Mouse (Mus musculus) intestine, embryonic 15.5 days (tissue): ENCODE data around the gene Homer1. TPM values are rescaled to one million over a fixed set of nuclear protein-coding genes. Genes with fewer than 3 reads are reported as not detected.

Experiments
- ATAC-seq: fragments of 200-750 bp; cut with Nextera tagmentation; 2 replicates; pipeline ENCODE4 v1.8.0; 2017; ENCODE audit warnings: moderate TSS enrichment, moderate library complexity
- H3K27ac ChIP-seq: fragments of 300-500 bp; sonication (generic); 2 replicates; pipeline ENCODE4 v1.5.1; 2015; ENCODE audit warnings: mild to moderate bottlenecking, inconsistent platforms
- H3K27me3 ChIP-seq: fragments of 300-500 bp; sonication (generic); replicated peaks from 2 replicates; pipeline ENCODE4 v1.6.1; 2015; ENCODE audit warnings: inconsistent platforms
- H3K36me3 ChIP-seq: fragments of 300-500 bp; sonication (generic); 2 replicates; pipeline ENCODE4 v1.6.1; 2015; ENCODE audit warnings: inconsistent platforms
- H3K4me1 ChIP-seq: fragments of 300-500 bp; sonication (generic); replicated peaks from 2 replicates; pipeline ENCODE4 v1.6.1; 2015; ENCODE audit warnings: inconsistent platforms
- H3K4me2 ChIP-seq: fragments of 300-500 bp; sonication (generic); replicated peaks from 2 replicates; pipeline ENCODE4 v1.6.1; 2015; ENCODE audit warnings: mild to moderate bottlenecking, inconsistent platforms
- H3K4me3 ChIP-seq: fragments of 300-500 bp; sonication (generic); replicated peaks from 2 replicates; pipeline ENCODE4 v1.5.1; 2015; ENCODE audit warnings: inconsistent platforms
- H3K9ac ChIP-seq: fragments of 300-500 bp; sonication (generic); 2 replicates; pipeline ENCODE4 v1.6.1; 2015; ENCODE audit warnings: inconsistent platforms
- H3K9me3 ChIP-seq: fragments of 300-500 bp; sonication (generic); 2 replicates; pipeline ENCODE4 v1.6.1; 2016; ENCODE audit warnings: inconsistent platforms
- WGBS: fragments of 180-500 bp; shearing (Covaris S2); methylation state at CpG from one replicate; pipeline ENCODE4 v1.1.7; 2015; 5-methylcytosine and 5-hydroxymethylcytosine counted together
- polyA plus RNA-seq: library from polyadenylated mRNA; unstranded; fragments of >200 nt; fragmentation: Nextera tagmentation; extraction: Ambion mirVana; gene quantifications from 2 replicates; pipeline ENCODE4 v1.2.1, GENCODE M21; 2015

The Homer1 gene
- 4.3 and 5.0 TPM in 2 replicates for polyA plus RNA-seq

- 81% methylated on average over 5 of the region's 5 CpGs for WGBS
- ATAC-seq = no peak
- no peaks in the 10 kb centered on the region for H3K36me3 ChIP-seq
These were observed at the start of gene Homer1 for GRCm38 (mm10) chr13:93299316-93299715. Gene Homer1 (plus strand): TSS chr13:93299635.

GRCm38 (mm10) chr13:93251732-93252131 lies 47.7 kb upstream of the Homer1 start:
- H3K4me2 ChIP-seq = no peak overlapping the region
- H3K4me1 ChIP-seq = no peaks in the 10 kb centered on the region
- H3K27me3 ChIP-seq = no peaks in the 10 kb centered on the region
- ATAC-seq = no peak
- no peaks in the 10 kb centered on the region for H3K36me3 ChIP-seq
- no peak overlapping the region for H3K9ac ChIP-seq
- 87% methylated on average over 6 of the region's 6 CpGs for WGBS
- no peak overlapping the region for H3K27ac ChIP-seq
- H3K4me3 ChIP-seq = no peak overlapping the region
- H3K9me3 ChIP-seq = no peaks in the 10 kb centered on the region

More at GRCm38 (mm10) chr13:93299316-93299715, at the start of gene Homer1:
- no peaks in the 10 kb centered on the region for H3K4me1 ChIP-seq
- no peaks in the 10 kb centered on the region for H3K27me3 ChIP-seq
- H3K9ac ChIP-seq = no peak within 1 kb of the TSS
- H3K4me2 ChIP-seq = no peak within 1 kb of the TSS
- no peak within 1 kb of the TSS for H3K4me3 ChIP-seq
- H3K9me3 ChIP-seq = no peaks in the 10 kb centered on the region
- no peak within 1 kb of the TSS for H3K27ac ChIP-seq

GRCm38 (mm10) chr13:93252175-93252574 lies 47.3 kb upstream of the Homer1 start:
- Histone ChIP-seq H3K27me3 (no peaks in the 10 kb centered on the region), H3K9me3 (no peaks in the 10 kb centered on the region), H3K9ac (no peak overlapping the region), H3K27ac (no peak overlapping the region), H3K4me3 (no peak overlapping the region), H3K36me3 (no peaks in the 10 kb centered on the region), H3K4me1 (no peaks in the 10 kb centered on the region), H3K4me2 (no peak overlapping the region)
- WGBS = 66% methylated on average over 10 of the region's 10 CpGs
- ATAC-seq = no peak

- Histone ChIP-seq H3K27ac (no peak overlapping the region), H3K27me3 (no peaks in the 10 kb centered on the region), H3K9ac (no peak overlapping the region), H3K4me1 (no peaks in the 10 kb centered on the region), H3K36me3 (no peaks in the 10 kb centered on the region), H3K4me2 (no peak overlapping the region), H3K9me3 (no peaks in the 10 kb centered on the region), H3K4me3 (no peak overlapping the region)
- 79% methylated on average over 5 of the region's 5 CpGs for WGBS
- no peak for ATAC-seq
These were observed 46.5 kb upstream of the Homer1 start for GRCm38 (mm10) chr13:93252941-93253340.

GRCm38 (mm10) chr13:93267151-93267550 lies 32.3 kb upstream of the Homer1 start:
- no peaks in the 10 kb centered on the region for H3K36me3 ChIP-seq
- ATAC-seq = no peak
- no peak overlapping the region for H3K4me3 ChIP-seq
- no peak overlapping the region for H3K27ac ChIP-seq
- H3K9me3 ChIP-seq = no peaks in the 10 kb centered on the region
- H3K4me2 ChIP-seq = no peak overlapping the region
- no peaks in the 10 kb centered on the region for H3K4me1 ChIP-seq
- WGBS = 84% methylated on average over 2 of the region's 2 CpGs
- no peaks in the 10 kb centered on the region for H3K27me3 ChIP-seq
- no peak overlapping the region for H3K9ac ChIP-seq

GRCm38 (mm10) chr13:93300581-93300980 lies 1.1 kb downstream of the Homer1 start:
- Histone ChIP-seq H3K9me3 (no peaks in the 10 kb centered on the region), H3K4me2 (no peak overlapping the region), H3K27me3 (no peaks in the 10 kb centered on the region), H3K9ac (no peak overlapping the region), H3K4me1 (no peaks in the 10 kb centered on the region), H3K4me3 (no peak overlapping the region), H3K27ac (no peak overlapping the region), H3K36me3 (no peaks in the 10 kb centered on the region)
- no peak for ATAC-seq
- WGBS = 89% methylated on average over 5 of the region's 5 CpGs

- Histone ChIP-seq H3K4me3 (no peak overlapping the region), H3K36me3 (no peaks in the 10 kb centered on the region), H3K27ac (no peak overlapping the region), H3K9me3 (no peaks in the 10 kb centered on the region), H3K4me2 (no peak overlapping the region), H3K4me1 (no peaks in the 10 kb centered on the region), H3K27me3 (no peaks in the 10 kb centered on the region), H3K9ac (no peak overlapping the region)
- 74% methylated on average over 2 of the region's 2 CpGs for WGBS
- no peak for ATAC-seq
These were observed 1.6 kb downstream of the Homer1 start for GRCm38 (mm10) chr13:93301060-93301459.

GRCm38 (mm10) chr13:93302846-93303562 lies 3.6 kb downstream of the Homer1 start:
- Histone ChIP-seq H3K4me2 (peak overlapping the region; percentile 72), H3K9me3 (no peaks in the 10 kb centered on the region), H3K36me3 (no peaks in the 10 kb centered on the region), H3K4me3 (peak overlapping the region; percentile 95), H3K4me1 (peaks cover 4% of the 10 kb centered on the region; the same call in 1 of the 2 replicates), H3K27me3 (no peaks in the 10 kb centered on the region), H3K27ac (peak overlapping the region; percentile 95), H3K9ac (peak overlapping the region; percentile 86)
- peak; percentile 61 for ATAC-seq
- 11% methylated on average over 19 of the region's 19 CpGs for WGBS

GRCm38 (mm10) chr13:93303563-93304250 lies 4.3 kb downstream of the Homer1 start:
- Histone ChIP-seq H3K4me3 (peak overlapping the region; percentile 95), H3K4me2 (peak overlapping the region; percentile 72), H3K36me3 (no peaks in the 10 kb centered on the region), H3K27ac (peak overlapping the region; percentile 95), H3K4me1 (peaks cover 6% of the 10 kb centered on the region; the same call in 1 of the 2 replicates), H3K27me3 (no peaks in the 10 kb centered on the region), H3K9ac (peak overlapping the region; percentile 86), H3K9me3 (no peaks in the 10 kb centered on the region)
- under 1% methylated on average over 69 of the region's 90 CpGs for WGBS
- ATAC-seq = peak; percentile 98

- Histone ChIP-seq H3K9ac (peak overlapping the region; percentile 86), H3K27me3 (no peaks in the 10 kb centered on the region), H3K4me1 (peaks cover 6% of the 10 kb centered on the region; the same call in 1 of the 2 replicates), H3K4me3 (peak overlapping the region; percentile 95), H3K27ac (peak overlapping the region; percentile 95), H3K36me3 (no peaks in the 10 kb centered on the region), H3K9me3 (no peaks in the 10 kb centered on the region), H3K4me2 (peak overlapping the region; percentile 72)
- under 1% methylated on average over 64 of the region's 64 CpGs for WGBS
- peak; percentile 57 for ATAC-seq
These were observed 5.0 kb downstream of the Homer1 start for GRCm38 (mm10) chr13:93304251-93305001.

GRCm38 (mm10) chr13:93305149-93305548 lies 5.7 kb downstream of the Homer1 start:
- Histone ChIP-seq H3K9me3 (no peaks in the 10 kb centered on the region), H3K9ac (0 out of 2 replicates have a peak overlapping the region, but pooled peaks have one; percentile 86), H3K4me3 (peak overlapping the region; percentile 95), H3K36me3 (no peaks in the 10 kb centered on the region), H3K4me2 (peak overlapping the region; percentile 72), H3K27ac (peak overlapping the region; percentile 95; the same call in 1 of the 2 replicates), H3K4me1 (peaks cover 6% of the 10 kb centered on the region; the same call in 1 of the 2 replicates), H3K27me3 (no peaks in the 10 kb centered on the region)
- WGBS = 7% methylated on average over 7 of the region's 7 CpGs
- ATAC-seq = no peak

GRCm38 (mm10) chr13:93305636-93306035 lies 6.2 kb downstream of the Homer1 start:
- Histone ChIP-seq H3K4me2 (peak overlapping the region; percentile 72), H3K36me3 (no peaks in the 10 kb centered on the region), H3K9me3 (no peaks in the 10 kb centered on the region), H3K27ac (no peak overlapping the region), H3K4me1 (peaks cover 6% of the 10 kb centered on the region; the same call in 1 of the 2 replicates), H3K9ac (0 out of 2 replicates have a peak overlapping the region, but pooled peaks have one; percentile 13), H3K4me3 (peak overlapping the region; percentile 95), H3K27me3 (no peaks in the 10 kb centered on the region)
- ATAC-seq = no peak
- WGBS = 18% methylated on average over 7 of the region's 7 CpGs
